Mouse (Mus musculus): ENCODE results near the gene 2010111I01Rik.
"Not testable (repeated sequence)": the region's sequence is repeated elsewhere in the genome, so short reads cannot be mapped to it uniquely, and the experiment has no call there.

2010111I01Rik gene

DNA sequence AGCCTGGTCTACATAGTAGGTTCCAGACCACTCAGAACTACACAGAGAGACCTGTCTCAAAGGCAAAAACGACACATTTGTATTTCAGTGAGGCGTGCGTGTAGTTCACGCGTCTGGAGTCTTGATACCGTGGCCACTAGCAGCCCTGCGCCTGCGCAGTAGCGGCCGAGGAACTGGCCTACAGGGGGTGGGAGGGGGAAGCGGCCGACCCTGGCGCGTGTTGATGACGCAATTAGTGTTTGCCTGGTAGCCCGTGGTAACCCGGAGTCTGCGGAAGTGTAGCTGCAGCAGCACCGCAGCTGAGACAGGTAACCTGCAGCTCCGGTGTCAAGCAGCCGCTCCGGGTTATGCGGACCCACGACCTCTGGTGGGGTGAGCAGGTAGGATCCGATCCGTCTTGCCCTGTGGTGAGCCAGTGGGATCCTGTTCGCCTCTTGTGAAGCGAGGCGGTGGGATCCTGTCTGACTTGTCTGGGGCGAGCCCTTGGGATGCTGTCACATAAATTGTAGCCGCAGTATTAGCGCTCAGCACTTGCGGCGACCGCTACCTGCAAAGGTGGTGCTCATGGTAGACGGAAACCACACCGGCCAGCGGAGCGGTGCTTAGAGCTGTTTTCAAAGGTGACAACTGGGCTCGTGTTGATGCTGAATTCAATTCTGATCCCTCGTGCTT, at the start of gene 2010111I01Rik:
Gene 2010111I01Rik, plus strand, starts transcription at position 254 of the 672 bp plus-strand sequence.
- DNase-seq, result peak; percentile 98 to 99

DNA sequence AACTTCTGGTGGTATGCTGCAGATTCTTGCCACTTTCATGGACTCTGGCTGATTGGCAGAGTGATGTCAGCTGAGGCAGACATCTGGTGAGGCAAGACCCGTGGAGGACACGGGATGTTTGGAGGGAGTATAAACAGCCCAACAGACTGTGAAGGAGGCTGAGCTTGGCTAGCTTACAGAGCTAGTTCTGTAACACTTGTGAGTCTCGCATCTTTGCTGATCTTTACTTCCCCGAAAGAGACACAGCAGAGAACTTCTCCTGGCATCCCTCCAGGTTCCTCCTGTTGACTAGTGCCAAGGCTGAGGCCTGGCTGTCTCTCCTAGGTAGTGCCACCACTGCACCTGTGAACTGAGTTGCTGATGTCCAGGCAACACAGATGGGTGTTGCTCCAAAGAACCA, 48.0 kb upstream of the 2010111I01Rik start:
- DNase-seq, result peak; percentile 83 to 88

DNA sequence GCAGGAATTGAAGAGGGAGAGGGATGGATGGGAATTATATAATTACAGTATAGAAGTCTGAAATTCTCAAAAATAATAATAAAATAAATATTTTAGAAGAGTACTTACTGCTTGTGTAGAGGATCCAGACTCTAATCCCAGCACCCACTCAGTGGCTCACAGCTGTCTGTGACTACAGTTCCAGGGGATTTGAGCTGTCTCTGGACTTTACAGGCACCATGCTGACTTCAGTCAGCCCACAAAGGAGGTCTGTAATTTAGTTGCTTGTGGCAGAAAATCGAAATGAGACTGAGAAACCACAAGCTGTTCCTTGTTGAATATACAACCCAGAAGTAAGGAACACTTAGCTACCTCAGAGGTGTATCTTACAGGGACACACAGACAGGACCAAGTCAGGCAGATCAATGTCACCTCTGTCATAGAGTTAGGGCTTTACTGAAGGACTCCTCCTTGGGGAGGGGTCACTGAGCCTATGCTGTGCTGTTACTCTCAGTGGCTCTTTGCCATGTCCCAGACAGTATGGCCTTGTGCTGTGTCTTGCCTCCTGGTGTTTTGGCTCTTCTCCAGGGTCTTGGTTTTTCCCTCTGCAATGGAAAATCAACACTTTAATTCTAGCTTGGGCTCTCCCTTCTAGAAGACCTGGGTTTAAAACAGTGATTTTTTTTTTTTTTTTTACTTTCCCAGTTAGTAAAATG, 47.1 kb upstream of the 2010111I01Rik start:
- DNase-seq, result peak in 1 of 2 experiments; percentile 10

DNA sequence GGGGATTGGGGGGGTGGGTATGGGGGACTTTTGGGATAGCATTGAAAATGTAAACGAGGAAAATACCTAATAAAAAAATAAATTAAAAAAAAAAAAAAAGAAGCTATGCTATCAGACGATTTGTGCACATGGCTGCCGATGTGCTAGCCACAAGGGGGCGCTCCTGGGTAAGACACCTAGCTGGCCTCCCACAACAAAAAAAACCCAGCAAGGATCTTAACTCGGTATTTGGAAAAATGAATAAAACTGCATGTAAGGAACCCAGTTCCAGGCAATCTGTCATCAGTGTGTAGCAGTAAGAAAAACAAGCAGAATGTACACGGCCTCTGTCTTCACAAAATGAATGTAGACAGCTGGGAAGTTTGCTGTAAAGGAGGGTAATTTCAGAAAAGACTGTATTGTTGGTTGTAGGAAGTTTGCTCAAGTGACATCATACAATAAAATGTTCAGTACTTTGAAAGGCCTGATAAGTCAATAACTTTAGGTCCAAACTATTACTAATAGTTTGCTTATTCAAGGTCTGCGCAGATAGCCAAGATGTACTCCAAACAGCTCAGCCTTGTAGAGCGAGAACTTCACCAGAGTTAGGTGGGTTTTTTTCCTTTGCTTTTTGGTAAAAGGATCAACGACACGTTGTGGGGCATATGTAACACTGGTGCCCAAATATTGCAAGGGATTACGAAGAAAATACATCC, 44.9 kb upstream of the 2010111I01Rik start:
- DNase-seq, result peak; percentile 81 to 95

DNA sequence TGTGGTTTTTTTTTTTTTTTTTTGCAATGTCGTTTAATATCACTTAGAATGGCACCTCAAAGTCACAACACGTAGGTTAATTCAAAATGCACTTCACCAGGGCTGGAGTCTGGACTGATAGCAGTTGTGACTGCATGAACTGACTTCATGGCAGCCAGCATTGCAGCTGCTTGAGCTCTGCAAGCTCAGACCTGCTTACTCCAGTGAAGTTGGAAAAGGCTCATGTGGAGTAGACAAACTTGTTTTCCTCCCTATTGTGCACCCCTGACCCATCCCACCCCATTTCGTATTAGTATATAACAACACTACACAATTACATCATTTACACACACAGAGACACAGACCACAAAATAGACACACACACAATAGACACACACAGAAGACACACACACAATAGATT, 42.0 kb upstream of the 2010111I01Rik start:
- no peak for DNase-seq

DNA sequence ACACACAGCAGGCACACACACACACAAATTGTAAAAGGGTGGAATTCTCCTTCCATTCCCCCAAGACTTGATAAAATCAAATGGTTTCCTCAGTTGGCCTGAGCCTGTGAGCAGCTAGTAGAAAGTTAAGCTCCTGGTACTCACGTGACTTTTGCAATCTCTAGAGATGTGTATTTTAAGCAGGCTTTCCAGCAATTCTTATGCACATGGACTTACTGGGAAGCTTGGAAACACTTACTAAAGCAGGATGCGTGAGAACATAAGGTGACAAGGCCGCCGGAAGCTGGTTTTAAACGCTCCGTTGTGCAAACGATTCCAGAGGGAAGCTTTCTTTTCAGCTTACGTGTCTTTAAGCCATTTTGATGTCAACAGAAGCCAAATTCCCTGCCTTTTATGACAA, 41.5 kb upstream of the 2010111I01Rik start:
- peak in 1 of 2 experiments; percentile 14 for DNase-seq

DNA sequence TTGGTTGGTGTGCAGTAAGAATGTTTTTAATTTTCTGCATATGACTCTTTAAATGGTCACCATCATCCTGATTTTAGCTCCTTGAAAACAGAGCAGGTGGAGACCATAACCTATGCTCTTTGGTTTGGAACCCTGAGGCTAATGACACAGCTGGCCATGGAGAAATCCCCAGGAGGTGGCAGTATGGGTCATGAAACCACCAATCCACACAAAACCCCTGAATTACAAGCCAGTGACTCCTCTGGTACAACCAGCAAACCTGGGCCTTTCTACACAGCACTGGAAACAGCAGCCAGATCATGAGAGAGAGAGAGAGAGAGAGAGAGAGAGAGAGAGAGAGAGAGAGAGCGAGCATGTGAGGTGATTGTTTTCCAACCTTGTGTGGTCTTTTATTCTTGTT, 38.2 kb upstream of the 2010111I01Rik start:
- DNase-seq, result peak; percentile 74 to 83

DNA sequence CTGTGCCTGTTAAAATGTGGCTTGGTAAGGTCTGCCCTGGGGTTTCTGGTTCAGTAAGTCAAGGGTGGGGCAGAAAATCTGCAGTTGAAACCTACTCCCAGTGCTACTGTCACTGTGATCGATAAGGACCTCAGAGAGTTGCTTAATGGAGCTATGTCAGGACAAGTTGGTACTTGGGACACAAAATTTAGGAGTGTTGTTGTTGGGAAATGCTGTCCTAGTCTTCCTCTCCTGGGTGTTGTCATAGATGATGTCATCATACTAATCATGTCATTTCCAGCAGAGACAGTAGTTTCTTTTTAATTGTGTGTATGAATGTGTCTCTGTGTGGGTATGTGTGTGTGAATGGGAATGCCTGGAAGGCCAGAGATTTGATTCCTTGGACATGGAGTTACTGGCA, 37.2 kb upstream of the 2010111I01Rik start:
- no peak for DNase-seq

DNA sequence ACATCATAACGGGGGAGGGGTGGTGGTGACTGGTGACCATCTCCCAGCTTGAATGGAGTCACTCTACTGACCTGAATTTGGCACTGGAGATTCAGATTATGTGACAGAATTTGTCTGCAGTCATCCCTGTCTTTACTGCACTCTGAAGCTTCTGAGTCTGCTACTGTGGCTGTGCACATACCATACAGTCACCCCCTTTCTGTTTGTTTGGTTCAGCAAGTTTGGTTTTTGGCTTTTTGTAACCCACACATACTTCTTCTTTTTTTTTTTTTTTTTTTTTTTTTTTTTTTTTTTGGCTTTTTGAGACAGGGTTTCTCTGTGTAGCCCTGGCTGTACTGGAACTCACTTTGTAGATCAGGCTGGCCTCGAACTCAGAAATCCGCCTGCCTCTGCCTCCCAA, 35.5 kb upstream of the 2010111I01Rik start:
- DNase-seq, result not testable (repeated sequence)

DNA sequence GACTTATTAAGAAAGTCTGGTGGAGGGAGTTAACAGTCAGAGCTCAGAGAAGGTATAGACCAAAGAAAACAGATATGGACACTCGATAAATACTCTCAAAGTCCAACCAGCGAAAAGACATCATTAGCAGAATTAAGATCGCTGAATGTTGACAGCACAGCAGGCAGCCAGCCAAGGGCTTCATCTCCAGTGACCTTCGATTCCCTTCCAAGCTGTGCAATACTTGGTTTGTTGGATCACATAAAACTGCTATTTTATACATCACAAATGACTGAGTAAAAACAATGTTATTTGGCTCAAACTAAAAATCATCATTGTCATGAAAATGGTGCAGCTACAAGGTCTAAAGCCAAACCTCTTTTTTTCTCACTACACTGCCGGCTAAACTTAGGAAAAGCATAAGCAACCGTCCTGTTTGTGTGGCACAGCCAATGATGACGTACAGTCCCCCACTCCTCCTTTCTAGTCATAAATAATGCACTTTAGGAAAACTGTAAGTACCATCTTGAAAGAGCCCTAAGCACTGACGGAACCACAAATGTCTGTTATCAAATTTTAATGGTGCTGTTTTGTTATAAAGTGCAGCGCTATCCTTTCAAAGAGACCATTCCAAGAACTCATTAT, 34.8 kb upstream of the 2010111I01Rik start:
- peak; percentile 65 to 77 for DNase-seq

DNA sequence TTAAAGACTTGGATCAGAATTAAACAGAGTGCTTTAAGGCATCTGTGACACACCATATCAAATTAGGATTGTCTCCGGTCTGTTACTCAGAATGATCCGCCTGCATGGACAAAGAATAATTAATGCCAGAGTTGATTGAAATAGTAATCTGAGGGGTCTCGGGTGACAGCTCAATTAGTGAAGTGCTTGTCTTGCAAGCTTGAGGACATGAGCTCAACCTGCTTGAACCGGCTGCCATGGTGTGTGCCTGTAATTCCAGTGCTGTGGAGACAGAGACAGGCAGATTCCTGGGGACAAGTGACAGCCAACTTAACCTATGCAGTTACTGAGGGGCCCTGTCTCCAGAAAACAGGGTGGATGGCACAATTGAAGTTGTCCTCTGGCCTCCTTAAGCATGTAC, 32.2 kb upstream of the 2010111I01Rik start:
- DNase-seq, result no peak

DNA sequence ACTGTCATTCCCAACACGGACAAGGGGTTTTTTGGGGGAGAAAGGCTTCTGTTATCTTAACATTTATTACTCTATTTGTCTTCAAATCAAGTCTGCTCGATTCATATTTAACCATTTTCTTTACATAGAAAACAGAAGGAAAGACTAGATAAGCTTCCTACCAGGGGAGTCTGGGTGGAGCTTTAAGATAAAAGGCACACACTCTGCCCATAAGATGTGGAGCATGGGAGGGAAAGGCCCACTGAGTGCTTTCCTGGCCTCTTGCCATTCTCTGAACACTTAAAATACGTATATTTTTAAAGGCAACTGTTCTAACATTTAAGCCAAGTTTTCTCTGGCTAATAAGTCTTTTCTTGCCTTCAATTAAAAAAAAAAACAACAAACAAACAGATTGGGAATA, 25.3 kb upstream of the 2010111I01Rik start:
- DNase-seq, result no peak

DNA sequence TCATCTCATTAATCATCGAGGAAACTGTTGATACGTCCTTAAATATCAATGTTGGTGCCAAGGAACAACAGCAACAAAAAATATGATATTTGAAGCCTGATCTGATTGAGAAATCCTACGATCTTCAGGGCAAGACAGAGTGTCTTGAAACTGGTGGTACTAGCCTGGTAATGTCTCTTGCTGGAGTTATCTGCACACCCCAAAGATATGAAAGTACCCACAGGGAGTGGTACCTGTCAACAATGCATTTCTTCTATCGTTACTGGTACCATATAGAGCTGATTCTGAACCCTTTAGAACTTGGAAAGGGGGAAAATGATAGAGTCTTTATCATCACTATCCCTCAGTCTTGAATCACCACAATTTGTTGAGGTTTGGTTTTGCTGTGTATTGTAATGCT, 24.9 kb upstream of the 2010111I01Rik start:
- DNase-seq, result no peak

DNA sequence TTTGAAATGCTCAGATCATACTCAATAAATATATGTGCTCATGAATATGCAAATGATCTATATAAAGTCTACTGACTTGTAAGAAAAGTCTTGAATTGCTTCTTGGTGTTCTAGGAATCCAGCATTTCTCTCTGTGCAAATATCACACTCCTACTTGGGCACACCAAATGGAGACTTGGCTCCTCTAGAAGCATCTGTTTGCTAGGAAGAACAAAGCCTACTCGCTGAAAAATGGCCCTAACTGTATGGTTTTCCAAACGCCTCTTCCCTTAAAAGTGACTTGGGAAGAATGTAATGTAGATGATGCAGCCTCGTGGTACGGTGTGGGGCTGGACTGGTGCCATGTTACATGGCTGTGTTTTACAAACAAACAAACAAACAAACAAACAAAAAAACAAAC, 24.0 kb upstream of the 2010111I01Rik start:
- DNase-seq, result no peak

DNA sequence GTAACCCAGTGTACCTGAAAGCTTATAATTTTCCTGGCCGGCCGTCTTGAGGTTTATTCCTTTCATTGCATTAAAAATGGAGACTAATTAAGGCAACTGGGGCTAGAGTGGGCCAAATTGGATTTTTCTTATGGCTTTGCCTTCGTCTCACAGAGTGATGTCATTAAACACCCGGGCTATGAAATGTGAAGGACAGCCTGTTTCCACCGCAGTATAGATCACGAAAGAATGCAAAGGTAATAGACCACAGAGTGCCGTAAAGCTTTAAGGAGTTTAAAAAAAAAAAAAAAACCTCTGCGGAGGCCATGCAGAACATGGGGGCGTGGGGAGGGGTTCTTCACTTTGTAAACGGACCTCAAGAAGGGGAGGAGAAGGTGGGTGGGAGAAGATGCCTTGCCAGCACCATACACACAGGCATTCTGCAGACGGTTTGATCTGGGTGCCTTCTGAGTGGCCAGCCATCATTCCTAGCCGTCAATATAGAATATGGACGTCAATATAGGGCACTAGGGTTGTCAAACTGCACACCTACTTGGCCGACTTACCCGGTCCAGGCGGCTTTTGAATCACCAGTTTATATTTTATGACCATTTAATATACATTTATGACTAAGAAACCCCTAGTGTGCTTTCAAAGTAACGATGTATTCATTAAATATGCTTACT, 23.2 kb upstream of the 2010111I01Rik start:
- no peak for DNase-seq

DNA sequence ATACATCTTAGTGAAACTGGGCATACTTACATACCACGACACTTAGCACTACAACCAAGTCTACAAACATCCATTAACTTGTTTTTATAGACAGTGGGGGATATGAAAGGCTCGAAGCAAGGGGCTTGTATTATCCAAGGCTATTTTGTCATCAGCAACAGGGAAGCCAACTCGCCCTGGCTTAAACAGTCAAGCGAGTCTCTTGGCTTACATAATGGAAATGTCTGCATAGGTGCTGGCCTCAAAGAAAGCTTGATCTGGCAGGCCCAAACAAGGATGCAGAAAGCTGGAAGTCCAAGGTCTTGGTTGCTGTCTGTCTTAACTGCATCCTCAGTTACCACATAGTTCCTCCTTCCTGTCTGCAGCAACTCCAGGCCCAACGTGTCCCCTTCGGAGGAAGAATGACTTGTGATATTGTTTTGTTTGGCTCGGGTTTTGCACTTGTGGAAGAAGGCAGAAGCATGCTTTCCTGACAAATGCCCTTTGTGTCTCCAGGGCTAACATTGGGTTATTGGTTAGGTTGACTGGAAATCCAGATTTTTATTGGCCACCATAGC, 21.3 kb upstream of the 2010111I01Rik start:
- DNase-seq, result peak; percentile 12 to 34

DNA sequence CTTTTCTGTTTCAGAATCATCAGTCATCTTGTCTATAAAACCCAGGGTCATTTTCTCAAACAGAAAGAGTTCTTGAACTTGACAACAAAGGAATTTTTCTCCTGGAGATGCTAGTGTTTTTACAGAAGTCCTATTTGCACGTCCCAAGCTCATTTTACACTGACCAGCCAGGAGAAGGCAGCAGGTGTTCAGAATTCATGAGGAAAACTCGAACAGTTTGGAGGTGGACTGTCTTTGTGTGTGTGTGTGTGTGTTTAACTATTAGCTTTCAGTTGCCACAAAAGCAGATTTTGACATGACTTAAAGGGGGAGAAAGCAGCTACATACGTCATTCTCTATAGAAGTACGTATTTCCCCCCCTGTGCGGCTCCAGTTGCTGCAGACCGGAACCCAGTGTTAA, 20.6 kb upstream of the 2010111I01Rik start:
- no peak for DNase-seq

DNA sequence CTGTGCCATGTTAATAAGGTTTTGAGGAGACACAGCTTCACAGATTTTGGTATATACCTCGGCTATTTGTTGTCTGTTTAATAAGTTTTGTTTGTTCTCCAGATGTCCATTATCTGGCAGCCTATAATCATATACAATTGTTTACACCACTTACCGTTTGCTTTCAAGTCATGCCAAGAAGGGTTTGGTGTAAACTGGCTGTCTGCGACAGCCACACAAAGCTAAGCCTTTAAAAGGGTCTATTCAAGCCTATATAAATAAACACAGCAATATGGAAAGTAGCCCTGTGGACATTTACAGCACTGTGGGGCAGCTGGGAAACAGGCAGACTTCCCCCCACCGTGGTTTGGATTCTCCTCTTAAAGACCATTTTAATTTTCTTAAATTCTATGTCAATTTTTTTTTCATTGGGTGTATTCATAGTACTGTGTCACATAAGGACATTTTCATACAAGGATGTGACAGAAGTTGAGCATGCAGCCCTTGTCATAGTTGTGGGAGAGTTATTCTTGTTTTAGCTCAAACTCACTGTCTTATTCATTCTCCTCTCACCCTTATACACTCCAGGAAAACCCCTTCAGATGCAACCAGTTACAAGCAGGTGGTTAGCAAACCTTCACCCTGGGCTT, 15.0 kb upstream of the 2010111I01Rik start:
- no peak for DNase-seq

DNA sequence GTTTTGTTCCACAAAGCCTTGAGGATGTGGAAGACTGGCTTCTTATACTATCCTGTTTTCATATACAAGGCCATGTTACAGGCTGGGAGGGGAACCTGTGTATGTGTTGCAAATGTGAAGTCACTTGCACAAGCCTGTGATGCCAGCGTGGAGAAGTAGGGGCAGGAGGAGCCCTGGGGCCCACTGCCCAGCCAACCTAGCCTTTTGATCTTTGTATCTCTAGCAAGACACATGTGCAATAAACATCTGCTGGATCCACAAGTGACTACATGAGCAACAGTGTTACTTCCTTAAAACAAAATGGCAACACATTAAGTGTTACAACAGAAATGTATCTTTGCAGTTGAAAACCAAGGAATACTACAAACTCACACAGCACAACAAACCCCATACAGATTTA, 13.1 kb upstream of the 2010111I01Rik start:
- no peak for DNase-seq

DNA sequence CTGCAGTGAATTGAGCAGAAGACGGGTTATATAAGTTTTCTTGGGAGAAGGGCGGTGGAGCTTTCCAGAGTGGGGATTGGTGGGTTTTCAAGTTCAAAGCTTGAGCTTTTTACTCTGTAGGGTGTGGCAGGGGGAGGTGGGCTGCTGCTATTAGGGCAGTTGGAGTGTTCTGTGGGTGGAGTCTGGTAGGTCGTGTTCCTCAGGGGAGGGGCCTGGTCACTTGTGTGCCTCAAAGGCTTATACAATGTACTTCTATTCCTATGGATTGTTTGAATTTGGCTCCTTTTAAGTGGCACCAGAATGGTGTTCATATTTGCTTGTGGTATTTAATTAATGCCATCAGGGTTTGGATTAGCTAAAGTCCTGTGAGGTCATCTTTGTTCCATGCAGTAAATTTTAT, 12.6 kb upstream of the 2010111I01Rik start:
- DNase-seq, result no peak

DNA sequence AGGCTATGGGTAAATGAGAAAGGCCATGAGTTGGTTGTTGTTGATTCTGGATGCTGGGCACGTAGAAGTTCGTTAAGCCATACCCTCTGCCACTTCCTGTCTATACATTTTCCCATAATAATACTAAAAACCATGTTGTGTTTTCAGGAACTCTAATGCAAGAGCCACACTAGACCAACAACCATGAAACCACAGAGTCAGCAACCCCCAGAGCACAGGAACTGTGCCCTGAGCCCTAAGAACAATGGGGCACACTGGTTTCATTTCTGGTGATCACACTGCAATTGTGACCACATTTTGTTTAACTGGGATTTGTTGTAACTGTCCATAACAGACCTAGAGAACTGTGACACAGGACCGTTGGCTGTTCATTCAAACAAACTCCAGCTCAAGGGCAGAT, 12.1 kb upstream of the 2010111I01Rik start:
- no peak for DNase-seq

DNA sequence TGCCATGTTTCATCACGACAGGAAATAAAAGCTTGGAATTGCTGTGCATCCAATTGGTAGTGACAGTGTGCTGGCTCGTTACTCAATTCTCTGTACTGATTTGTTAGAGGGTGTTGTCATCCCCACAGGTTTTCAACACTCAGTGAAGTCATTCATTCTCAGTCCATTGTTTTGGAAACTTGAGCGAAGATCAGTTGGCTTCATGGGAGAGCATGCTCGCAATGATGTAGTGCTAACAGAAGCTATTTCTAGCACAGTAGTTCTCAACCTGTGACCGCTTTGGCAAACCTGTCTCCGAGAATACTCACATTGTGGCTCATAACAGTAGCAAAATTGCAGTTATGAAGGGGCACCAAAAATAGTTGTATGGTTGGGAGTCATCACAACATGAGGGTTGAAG, 8.7 kb upstream of the 2010111I01Rik start:
- DNase-seq, result no peak
